8 mouse cellular contexts compared by ENCODE assay signal in the genomic region with DNA sequence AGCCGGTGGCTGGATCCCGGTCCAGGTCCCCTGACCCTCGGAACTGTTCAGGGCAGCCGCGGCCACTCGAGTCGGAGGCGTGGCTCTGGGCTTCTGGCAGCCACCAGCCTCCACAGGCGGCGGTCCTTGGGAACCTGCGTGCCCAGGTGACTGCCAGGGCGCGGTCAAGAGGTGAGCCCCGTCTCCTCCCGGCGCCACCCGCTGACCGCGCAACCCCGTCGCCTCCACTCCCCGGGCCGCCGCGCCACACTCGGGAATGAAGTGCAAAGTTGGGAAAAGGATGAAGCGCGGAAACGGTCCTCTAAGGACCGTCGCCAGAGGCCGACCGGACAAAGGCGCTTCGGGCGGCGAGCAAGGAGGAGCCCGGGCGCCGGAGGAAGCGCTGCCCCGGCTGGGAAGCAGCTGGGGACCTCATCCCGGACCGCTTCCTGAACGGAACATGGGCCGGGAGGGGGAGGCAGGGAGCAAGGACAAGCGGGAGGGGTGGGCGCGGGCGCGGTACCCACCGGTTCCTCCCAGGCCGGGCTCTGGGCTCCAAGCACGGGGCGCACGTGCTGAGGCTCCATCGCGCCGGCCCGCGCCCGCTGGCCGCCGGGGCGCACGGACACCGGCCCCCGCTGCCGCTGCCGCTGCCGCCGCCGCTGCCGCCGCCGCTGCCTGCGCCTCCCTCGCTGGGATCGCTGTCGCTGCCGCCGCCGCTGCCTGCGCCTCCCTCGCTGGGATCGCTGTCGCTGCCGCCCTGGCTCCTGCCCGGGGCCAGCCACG. TPM values are rescaled to one million over a fixed set of nuclear protein-coding genes. Genes with fewer than 3 reads are reported as not detected.
DNase-seq lines count a peak whose midpoint lies in the region; ATAC-seq and TF ChIP-seq lines count a peak whose summit lies in the region.

No protein-coding gene starts in this region.

- H3K27me3 ChIP-seq in hindbrain, postnatal 0 days (ENCODE audit: insufficient read depth, low read length), result no peaks in the 10 kb centered on the region
- peaks cover 39% of the 10 kb centered on the region for H3K27me3 ChIP-seq in liver, embryonic 11.5 days (replicated peaks; ENCODE audit: control insufficient read depth, insufficient read depth, low read length)

- peak overlapping the region; percentile 69 for H3K4me3 ChIP-seq in hindbrain, postnatal 0 days (ENCODE audit: low read length)
- H3K4me3 ChIP-seq in liver, embryonic 11.5 days (ENCODE audit: low read depth, low read length), result peak overlapping the region; percentile 72

- peak; percentile 12 for ATAC-seq in hindbrain, postnatal 0 days
- peak; percentile 66 for ATAC-seq in liver, embryonic 11.5 days (replicated peaks; ENCODE audit: low FRiP score)

- intact Hi-C loops in left cerebral cortex, postnatal 36 days (cut with DNase I), result loop anchor here (2.0 to 10.0 kb wide), 3 partner anchors 55 to 213 kb away; a partner anchor contains a TSS

- TF ChIP-seq CTCF in hindbrain, postnatal 0 days (IDR thresholded peaks at IDR 0.05; ENCODE audit: low read depth), result peak; percentile 27

- no peaks in the 10 kb centered on the region for H3K36me3 ChIP-seq in hindbrain, postnatal 0 days (ENCODE audit: insufficient read depth, low read length)
- no peaks in the 10 kb centered on the region for H3K36me3 ChIP-seq in liver, embryonic 11.5 days (ENCODE audit: control insufficient read depth, insufficient read depth, low read length)

- H3K4me1 ChIP-seq in hindbrain, postnatal 0 days (ENCODE audit: insufficient read depth, low read length), result no peaks in the 10 kb centered on the region
- peaks cover 3% of the 10 kb centered on the region; the same call in 1 of the 2 replicates for H3K4me1 ChIP-seq in liver, embryonic 11.5 days (replicated peaks; ENCODE audit: control insufficient read depth, insufficient read depth, low read length)

- peak overlapping the region; percentile 84 for H3K9ac ChIP-seq in hindbrain, postnatal 0 days (replicated peaks; ENCODE audit: low read length)
- peak overlapping the region; percentile 75 for H3K9ac ChIP-seq in liver, embryonic 11.5 days (ENCODE audit: low read depth, low read length)

- peak overlapping the region; percentile 96 for H3K4me2 ChIP-seq in hindbrain, postnatal 0 days (ENCODE audit: low read depth, low read length)
- H3K4me2 ChIP-seq in liver, embryonic 11.5 days, result peak overlapping the region; percentile 97

- no peaks in the 10 kb centered on the region for H3K9me3 ChIP-seq in hindbrain, postnatal 0 days (ENCODE audit: low read length)
- H3K9me3 ChIP-seq in liver, embryonic 11.5 days (ENCODE audit: control insufficient read depth, low read length), result no peaks in the 10 kb centered on the region

- H3K27ac ChIP-seq in hindbrain, postnatal 0 days, result peak overlapping the region; percentile 86
- H3K27ac ChIP-seq in liver, embryonic 11.5 days (ENCODE audit: low read depth, low read length), result 0 out of 2 replicates have a peak overlapping the region, but pooled peaks have one; percentile 38

- WGBS in hindbrain, postnatal 0 days, result under 1% methylated on average over 65 of the region's 90 CpGs
- WGBS in liver, embryonic 11.5 days, result under 1% methylated on average over 60 of the region's 90 CpGs

- DNase-seq in left cerebral cortex, postnatal 36 days (ENCODE audit: low spot score in 2 of 2), result peak; percentile 32 to 33
- no peak for DNase-seq in left cerebral cortex, adult 8-10 months (ENCODE audit: low spot score in 2 of 2)
- DNase-seq in cerebellum, adult 8-10 months, result peak; percentile 23
- DNase-seq in gastrocnemius, postnatal 10 days, result peak; percentile 56
- DNase-seq in hindbrain, postnatal 0 days (ENCODE audit: low spot score), result peak; percentile 49
- DNase-seq in liver, embryonic 11.5 days (ENCODE audit: low spot score), result peak; percentile 65
- peak; percentile 69 for DNase-seq in neural tube, embryonic 10.5 days (ENCODE audit: extremely low spot score, low spot score)
- peak; percentile 44 for DNase-seq in yolk sac, embryonic 10.5 days (ENCODE audit: low spot score)

RNA-seq across cellular contexts. Expression of a gene that starts 0.5 kb away (rescaled TPM):
- total RNA-seq in left cerebral cortex, postnatal 36 days (2021), result 10 to 100 TPM; 70.7 to 78.6 TPM
- 10 to 100 TPM; 62.4 to 73.0 (median 68.9) TPM for total RNA-seq in left cerebral cortex, adult 8-10 months (2022)
- total RNA-seq in gastrocnemius, postnatal 10 days (2021), result 1 to 10 TPM; 6.5 to 8.9 TPM
- total RNA-seq in hindbrain, postnatal 0 days (2014; rRNA removed), result 9.0 and 9.2 TPM in 2 replicates
- 2.1 and 2.7 TPM in 2 replicates for polyA plus RNA-seq in hindbrain, postnatal 0 days (2015; fragmentation: Nextera tagmentation; extraction: Ambion mirVana)
- 1.1 and 1.2 TPM in 2 replicates for polyA plus RNA-seq in liver, embryonic 11.5 days (2014; fragmentation: Nextera tagmentation; extraction: Ambion mirVana)

Comparison
In these comparisons a context has a peak if more than half of its experiments do, and no peak if none do; other contexts are left out.
1. DNase-seq: peak in left cerebral cortex, postnatal 36 days (2 of 2), cerebellum, adult 8-10 months (single experiment), gastrocnemius, postnatal 10 days (single experiment), hindbrain, postnatal 0 days (single experiment), liver, embryonic 11.5 days (single experiment), neural tube, embryonic 10.5 days (single experiment) and yolk sac, embryonic 10.5 days (single experiment); none in left cerebral cortex, adult 8-10 months (0 of 2).